Mouse (Mus musculus): ENCODE data around the gene Tmem184b.

DNA sequence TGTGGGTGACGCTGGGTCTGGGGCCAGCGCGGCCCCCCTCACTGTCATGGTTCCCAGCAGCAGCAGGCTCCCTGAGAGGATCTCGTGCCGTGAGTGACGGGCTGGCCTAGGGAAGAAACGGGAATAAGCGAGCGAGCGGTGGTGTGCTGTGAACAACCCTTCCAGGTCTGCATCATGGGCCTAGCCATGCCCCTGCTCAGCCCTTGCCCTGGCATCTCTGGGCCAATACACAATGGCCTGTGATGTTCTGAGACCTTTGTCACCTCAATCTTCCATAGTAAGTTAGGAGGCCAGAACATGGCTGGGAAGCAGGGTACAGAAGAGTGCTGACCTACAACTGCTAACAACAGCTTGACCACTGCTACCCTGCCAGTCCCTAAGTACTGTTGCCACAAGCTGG lies 24.8 kb downstream of the Tmem184b start:
- TF ChIP-seq GATA1 (IDR thresholded peaks at IDR 0.05; ENCODE audit: low read length) (no peak), TAL1 (IDR thresholded peaks at IDR 0.05; ENCODE audit: low read length) (no peak)
